Mouse (Mus musculus): ENCODE measurements around the gene Tmem208.

Gene Tmem208

GRCm38 (mm10) chr8:105311718-105312117 is 14.4 kb upstream of the Tmem208 start:
- H3K9me3 ChIP-seq (ENCODE audit: low read length): no peaks in the 10 kb centered on the region
- TF ChIP-seq CTCF (conservative IDR thresholded peaks at IDR 0.05; ENCODE audit: low read length) (no peak), NANOG (IDR thresholded peaks at IDR 0.05; ENCODE audit: borderline replicate concordance, low read length) (no peak), POU5F1 (IDR thresholded peaks at IDR 0.05; ENCODE audit: borderline replicate concordance, low read length) (no peak)
- no peaks in the 10 kb centered on the region for H3K27me3 ChIP-seq (ENCODE audit: insufficient read depth, low read length)
- no peak overlapping the region for H3K4me3 ChIP-seq (replicated peaks; ENCODE audit: low read length)
- peaks cover 95% of the 10 kb centered on the region for H3K36me3 ChIP-seq (ENCODE audit: insufficient read depth, low read length)
- peaks cover 7% of the 10 kb centered on the region for H3K4me1 ChIP-seq (replicated peaks; ENCODE audit: low read depth, low read length)

- Histone ChIP-seq H3K27me3 (ENCODE audit: insufficient read depth, low read length) (no peaks in the 10 kb centered on the region), H3K4me3 (replicated peaks; ENCODE audit: low read length) (no peak overlapping the region), H3K4me1 (replicated peaks; ENCODE audit: low read depth, low read length) (0 out of 2 replicates have a peak, but pooled peaks cover 5% of the 10 kb centered on the region), H3K36me3 (ENCODE audit: insufficient read depth, low read length) (peaks cover 93% of the 10 kb centered on the region), H3K9me3 (ENCODE audit: low read length) (no peaks in the 10 kb centered on the region)
- TF ChIP-seq NANOG (IDR thresholded peaks at IDR 0.05; ENCODE audit: borderline replicate concordance, low read length) (no peak), CTCF (conservative IDR thresholded peaks at IDR 0.05; ENCODE audit: low read length) (no peak), POU5F1 (IDR thresholded peaks at IDR 0.05; ENCODE audit: borderline replicate concordance, low read length) (no peak)
Observed at GRCm38 (mm10) chr8:105312891-105313481, 13.2 kb upstream of the Tmem208 start.

- H3K27me3 ChIP-seq (ENCODE audit: insufficient read depth, low read length): no peaks in the 10 kb centered on the region
- 0 out of 2 replicates have a peak, but pooled peaks cover 3% of the 10 kb centered on the region for H3K4me1 ChIP-seq (replicated peaks; ENCODE audit: low read depth, low read length)
- no peak for TF ChIP-seq POU5F1 (IDR thresholded peaks at IDR 0.05; ENCODE audit: borderline replicate concordance, low read length)
- TF ChIP-seq CTCF (conservative IDR thresholded peaks at IDR 0.05; ENCODE audit: low read length): no peak
- TF ChIP-seq NANOG (IDR thresholded peaks at IDR 0.05; ENCODE audit: borderline replicate concordance, low read length): no peak
- H3K36me3 ChIP-seq (ENCODE audit: insufficient read depth, low read length): peaks cover 91% of the 10 kb centered on the region
- no peak overlapping the region for H3K4me3 ChIP-seq (replicated peaks; ENCODE audit: low read length)
- H3K9me3 ChIP-seq (ENCODE audit: low read length): no peaks in the 10 kb centered on the region
Observed at GRCm38 (mm10) chr8:105313622-105314402, 12.3 kb upstream of the Tmem208 start.

GRCm38 (mm10) chr8:105315073-105315769 is 10.9 kb upstream of the Tmem208 start:
- no peak overlapping the region for H3K4me3 ChIP-seq (replicated peaks; ENCODE audit: low read length)
- no peaks in the 10 kb centered on the region for H3K9me3 ChIP-seq (ENCODE audit: low read length)
- H3K4me1 ChIP-seq (replicated peaks; ENCODE audit: low read depth, low read length): no peaks in the 10 kb centered on the region
- TF ChIP-seq CTCF (conservative IDR thresholded peaks at IDR 0.05; ENCODE audit: low read length) (no peak), NANOG (IDR thresholded peaks at IDR 0.05; ENCODE audit: borderline replicate concordance, low read length) (no peak), POU5F1 (IDR thresholded peaks at IDR 0.05; ENCODE audit: borderline replicate concordance, low read length) (no peak)
- H3K27me3 ChIP-seq (ENCODE audit: insufficient read depth, low read length): no peaks in the 10 kb centered on the region
- peaks cover 92% of the 10 kb centered on the region for H3K36me3 ChIP-seq (ENCODE audit: insufficient read depth, low read length)

- H3K27me3 ChIP-seq (ENCODE audit: insufficient read depth, low read length): no peaks in the 10 kb centered on the region
- H3K36me3 ChIP-seq (ENCODE audit: insufficient read depth, low read length): peaks cover 84% of the 10 kb centered on the region
- H3K4me3 ChIP-seq (replicated peaks; ENCODE audit: low read length): no peak overlapping the region
- TF ChIP-seq POU5F1 (IDR thresholded peaks at IDR 0.05; ENCODE audit: borderline replicate concordance, low read length) (no peak), NANOG (IDR thresholded peaks at IDR 0.05; ENCODE audit: borderline replicate concordance, low read length) (no peak), CTCF (conservative IDR thresholded peaks at IDR 0.05; ENCODE audit: low read length) (no peak)
- no peaks in the 10 kb centered on the region for H3K9me3 ChIP-seq (ENCODE audit: low read length)
- H3K4me1 ChIP-seq (replicated peaks; ENCODE audit: low read depth, low read length): no peaks in the 10 kb centered on the region
Observed at GRCm38 (mm10) chr8:105317941-105318340, 8.2 kb upstream of the Tmem208 start.

- H3K4me1 ChIP-seq (replicated peaks; ENCODE audit: low read depth, low read length): no peaks in the 10 kb centered on the region
- no peak for TF ChIP-seq POU5F1 (IDR thresholded peaks at IDR 0.05; ENCODE audit: borderline replicate concordance, low read length)
- no peak for TF ChIP-seq CTCF (conservative IDR thresholded peaks at IDR 0.05; ENCODE audit: low read length)
- no peak for TF ChIP-seq NANOG (IDR thresholded peaks at IDR 0.05; ENCODE audit: borderline replicate concordance, low read length)
- no peaks in the 10 kb centered on the region for H3K9me3 ChIP-seq (ENCODE audit: low read length)
- H3K4me3 ChIP-seq (replicated peaks; ENCODE audit: low read length): no peak overlapping the region
- H3K27me3 ChIP-seq (ENCODE audit: insufficient read depth, low read length): no peaks in the 10 kb centered on the region
- peaks cover 83% of the 10 kb centered on the region for H3K36me3 ChIP-seq (ENCODE audit: insufficient read depth, low read length)
Observed at GRCm38 (mm10) chr8:105318662-105319190, 7.4 kb upstream of the Tmem208 start.

GRCm38 (mm10) chr8:105323183-105323582 is 3.0 kb upstream of the Tmem208 start:
- Histone ChIP-seq H3K9me3 (ENCODE audit: low read length) (no peaks in the 10 kb centered on the region), H3K36me3 (ENCODE audit: insufficient read depth, low read length) (peaks cover 53% of the 10 kb centered on the region), H3K4me1 (replicated peaks; ENCODE audit: low read depth, low read length) (peaks cover 26% of the 10 kb centered on the region), H3K27me3 (ENCODE audit: insufficient read depth, low read length) (no peaks in the 10 kb centered on the region), H3K4me3 (replicated peaks; ENCODE audit: low read length) (no peak overlapping the region)
- no peak for TF ChIP-seq NANOG (IDR thresholded peaks at IDR 0.05; ENCODE audit: borderline replicate concordance, low read length)
- TF ChIP-seq POU5F1 (IDR thresholded peaks at IDR 0.05; ENCODE audit: borderline replicate concordance, low read length): no peak
- no peak for TF ChIP-seq CTCF (conservative IDR thresholded peaks at IDR 0.05; ENCODE audit: low read length)

GRCm38 (mm10) chr8:105325641-105326093 is 487 bp upstream of the Tmem208 start:
- TF ChIP-seq CTCF (conservative IDR thresholded peaks at IDR 0.05; ENCODE audit: low read length) (no peak), POU5F1 (IDR thresholded peaks at IDR 0.05; ENCODE audit: borderline replicate concordance, low read length) (no peak), NANOG (IDR thresholded peaks at IDR 0.05; ENCODE audit: borderline replicate concordance, low read length) (no peak)
- Histone ChIP-seq H3K36me3 (ENCODE audit: insufficient read depth, low read length) (peaks cover 59% of the 10 kb centered on the region), H3K4me3 (replicated peaks; ENCODE audit: low read length) (peak overlapping the region; percentile 96), H3K27me3 (ENCODE audit: insufficient read depth, low read length) (no peaks in the 10 kb centered on the region), H3K4me1 (replicated peaks; ENCODE audit: low read depth, low read length) (peaks cover 50% of the 10 kb centered on the region), H3K9me3 (ENCODE audit: low read length) (no peaks in the 10 kb centered on the region)
